Mouse (Mus musculus): ENCODE results near the gene Sgms2. TPM values are rescaled to one million over a fixed set of nuclear protein-coding genes. Genes with fewer than 3 reads are reported as not detected.

The Sgms2 gene
- polyA plus RNA-seq, 1 experiment from 2014 or later, result 1.5 TPM

- DNase-seq (ENCODE audit: low spot score) (no peak), ATAC-seq (no peak)
- 88% methylated on average over 3 of the region's 3 CpGs for WGBS
- no peak overlapping the region for H3K27ac ChIP-seq (ENCODE audit: low read depth, low read length)
- no peaks in the 10 kb centered on the region for H3K36me3 ChIP-seq (ENCODE audit: control insufficient read depth, insufficient read depth, low read length)
- H3K27me3 ChIP-seq (replicated peaks; ENCODE audit: control insufficient read depth, insufficient read depth, low read length), result no peaks in the 10 kb centered on the region
- no peak overlapping the region for H3K4me2 ChIP-seq (ENCODE audit: low read length)
- H3K9me3 ChIP-seq (replicated peaks; ENCODE audit: control insufficient read depth, low read length), result no peaks in the 10 kb centered on the region
- no peak overlapping the region for H3K9ac ChIP-seq (ENCODE audit: low read length)
- no peak overlapping the region for H3K4me3 ChIP-seq (ENCODE audit: low read depth, low read length)
- H3K4me1 ChIP-seq (ENCODE audit: control insufficient read depth, insufficient read depth, low read length), result no peaks in the 10 kb centered on the region
Measured at GRCm38 (mm10) chr3:131465536-131466260, 25.5 kb downstream of the Sgms2 start.

- Histone ChIP-seq H3K27ac (ENCODE audit: low read depth, low read length) (no peak overlapping the region), H3K9me3 (replicated peaks; ENCODE audit: control insufficient read depth, low read length) (no peaks in the 10 kb centered on the region), H3K4me2 (ENCODE audit: low read length) (no peak overlapping the region), H3K36me3 (ENCODE audit: control insufficient read depth, insufficient read depth, low read length) (no peaks in the 10 kb centered on the region), H3K4me1 (ENCODE audit: control insufficient read depth, insufficient read depth, low read length) (no peaks in the 10 kb centered on the region), H3K27me3 (replicated peaks; ENCODE audit: control insufficient read depth, insufficient read depth, low read length) (no peaks in the 10 kb centered on the region), H3K4me3 (ENCODE audit: low read depth, low read length) (no peak overlapping the region), H3K9ac (ENCODE audit: low read length) (no peak overlapping the region)
- 84% methylated on average over 7 of the region's 7 CpGs for WGBS
- DNase-seq (ENCODE audit: low spot score) (no peak), ATAC-seq (no peak)
Measured at GRCm38 (mm10) chr3:131372996-131373395, 118.2 kb downstream of the Sgms2 start.

GRCm38 (mm10) chr3:131368678-131369077, 122.5 kb downstream of the Sgms2 start:
- 93% methylated on average over 8 of the region's 8 CpGs for WGBS
- Histone ChIP-seq H3K4me3 (ENCODE audit: low read depth, low read length) (no peak overlapping the region), H3K4me2 (ENCODE audit: low read length) (no peak overlapping the region), H3K36me3 (ENCODE audit: control insufficient read depth, insufficient read depth, low read length) (no peaks in the 10 kb centered on the region), H3K9me3 (replicated peaks; ENCODE audit: control insufficient read depth, low read length) (no peaks in the 10 kb centered on the region), H3K9ac (ENCODE audit: low read length) (no peak overlapping the region), H3K27ac (ENCODE audit: low read depth, low read length) (no peak overlapping the region), H3K4me1 (ENCODE audit: control insufficient read depth, insufficient read depth, low read length) (no peaks in the 10 kb centered on the region), H3K27me3 (replicated peaks; ENCODE audit: control insufficient read depth, insufficient read depth, low read length) (no peaks in the 10 kb centered on the region)
- ATAC-seq (no peak), DNase-seq (ENCODE audit: low spot score) (no peak)

DNA sequence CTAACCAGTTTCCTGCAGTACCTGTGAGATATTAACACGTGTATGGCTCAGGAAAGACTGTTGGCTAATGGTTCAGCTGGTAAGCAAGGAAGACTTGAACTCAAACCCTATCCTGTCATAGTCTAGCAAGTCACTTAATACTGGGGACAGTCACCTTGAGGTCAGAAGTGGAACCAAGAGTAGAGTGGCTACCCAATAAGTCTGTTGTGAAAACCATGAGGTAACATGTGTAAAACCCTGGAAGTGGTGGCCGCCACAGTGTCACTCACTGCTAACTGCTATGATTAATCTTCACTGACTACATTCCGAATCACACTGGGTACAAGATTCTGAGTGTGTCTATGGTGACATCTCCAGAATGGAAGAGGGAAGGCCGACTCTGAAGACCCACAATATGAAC, 123.8 kb downstream of the Sgms2 start:
- ATAC-seq, result no peak
- Histone ChIP-seq H3K27me3 (replicated peaks; ENCODE audit: control insufficient read depth, insufficient read depth, low read length) (no peaks in the 10 kb centered on the region), H3K27ac (ENCODE audit: low read depth, low read length) (no peak overlapping the region), H3K9ac (ENCODE audit: low read length) (no peak overlapping the region), H3K4me2 (ENCODE audit: low read length) (no peak overlapping the region), H3K9me3 (replicated peaks; ENCODE audit: control insufficient read depth, low read length) (no peaks in the 10 kb centered on the region), H3K36me3 (ENCODE audit: control insufficient read depth, insufficient read depth, low read length) (no peaks in the 10 kb centered on the region), H3K4me3 (ENCODE audit: low read depth, low read length) (no peak overlapping the region), H3K4me1 (ENCODE audit: control insufficient read depth, insufficient read depth, low read length) (no peaks in the 10 kb centered on the region)
- WGBS, result 86% methylated on average over 4 of the region's 4 CpGs
- no peak for DNase-seq (ENCODE audit: low spot score)

- no peaks in the 10 kb centered on the region for H3K36me3 ChIP-seq (ENCODE audit: control insufficient read depth, insufficient read depth, low read length)
- H3K4me3 ChIP-seq (ENCODE audit: low read depth, low read length), result no peak overlapping the region
Measured at GRCm38 (mm10) chr3:131364632-131365446, 126.4 kb downstream of the Sgms2 start.

GRCm38 (mm10) chr3:131364194-131364593, 127.0 kb downstream of the Sgms2 start:
- Histone ChIP-seq H3K36me3 (ENCODE audit: control insufficient read depth, insufficient read depth, low read length) (no peaks in the 10 kb centered on the region), H3K27me3 (replicated peaks; ENCODE audit: control insufficient read depth, insufficient read depth, low read length) (no peaks in the 10 kb centered on the region), H3K4me2 (ENCODE audit: low read length) (no peak overlapping the region), H3K4me1 (ENCODE audit: control insufficient read depth, insufficient read depth, low read length) (no peaks in the 10 kb centered on the region), H3K9ac (ENCODE audit: low read length) (no peak overlapping the region), H3K9me3 (replicated peaks; ENCODE audit: control insufficient read depth, low read length) (no peaks in the 10 kb centered on the region), H3K4me3 (ENCODE audit: low read depth, low read length) (no peak overlapping the region), H3K27ac (ENCODE audit: low read depth, low read length) (no peak overlapping the region)
- DNase-seq (ENCODE audit: low spot score) (no peak), ATAC-seq (no peak)
- 87% methylated on average over 8 of the region's 8 CpGs for WGBS

More at GRCm38 (mm10) chr3:131364632-131365446, 126.4 kb downstream of the Sgms2 start:
- Histone ChIP-seq H3K27me3 (replicated peaks; ENCODE audit: control insufficient read depth, insufficient read depth, low read length) (no peaks in the 10 kb centered on the region), H3K4me1 (ENCODE audit: control insufficient read depth, insufficient read depth, low read length) (no peaks in the 10 kb centered on the region), H3K9ac (ENCODE audit: low read length) (no peak overlapping the region), H3K4me2 (ENCODE audit: low read length) (no peak overlapping the region), H3K9me3 (replicated peaks; ENCODE audit: control insufficient read depth, low read length) (no peaks in the 10 kb centered on the region), H3K27ac (ENCODE audit: low read depth, low read length) (no peak overlapping the region)
- WGBS, result 77% methylated on average over 23 of the region's 23 CpGs
- DNase-seq (ENCODE audit: low spot score) (no peak), ATAC-seq (no peak)

GRCm38 (mm10) chr3:131363602-131364001, 127.6 kb downstream of the Sgms2 start:
- no peak for ATAC-seq
- H3K9me3 ChIP-seq (replicated peaks; ENCODE audit: control insufficient read depth, low read length), result no peaks in the 10 kb centered on the region
- H3K4me2 ChIP-seq (ENCODE audit: low read length), result no peak overlapping the region
- H3K9ac ChIP-seq (ENCODE audit: low read length), result no peak overlapping the region
- H3K27me3 ChIP-seq (replicated peaks; ENCODE audit: control insufficient read depth, insufficient read depth, low read length), result no peaks in the 10 kb centered on the region
- no peak overlapping the region for H3K27ac ChIP-seq (ENCODE audit: low read depth, low read length)
- no peak overlapping the region for H3K4me3 ChIP-seq (ENCODE audit: low read depth, low read length)
- 89% methylated on average over 14 of the region's 14 CpGs for whole genome bisulfite sequencing
- no peaks in the 10 kb centered on the region for H3K4me1 ChIP-seq (ENCODE audit: control insufficient read depth, insufficient read depth, low read length)
- H3K36me3 ChIP-seq (ENCODE audit: control insufficient read depth, insufficient read depth, low read length), result no peaks in the 10 kb centered on the region
- DNase-seq (ENCODE audit: low spot score), result no peak

GRCm38 (mm10) chr3:131361960-131362359, 129.3 kb downstream of the Sgms2 start:
- 87% methylated on average over 4 of the region's 4 CpGs for WGBS

GRCm38 (mm10) chr3:131359011-131359410, 132.2 kb downstream of the Sgms2 start:
- ATAC-seq, result no peak
- no peaks in the 10 kb centered on the region for H3K36me3 ChIP-seq (ENCODE audit: control insufficient read depth, insufficient read depth, low read length)
- H3K9ac ChIP-seq (ENCODE audit: low read length), result no peak overlapping the region
- no peaks in the 10 kb centered on the region for H3K27me3 ChIP-seq (replicated peaks; ENCODE audit: control insufficient read depth, insufficient read depth, low read length)
- H3K4me3 ChIP-seq (ENCODE audit: low read depth, low read length), result no peak overlapping the region
- WGBS, result 86% methylated on average over 5 of the region's 5 CpGs
- H3K9me3 ChIP-seq (replicated peaks; ENCODE audit: control insufficient read depth, low read length), result no peaks in the 10 kb centered on the region
- no peak overlapping the region for H3K27ac ChIP-seq (ENCODE audit: low read depth, low read length)
- DNase-seq (ENCODE audit: low spot score), result no peak
- no peaks in the 10 kb centered on the region for H3K4me1 ChIP-seq (ENCODE audit: control insufficient read depth, insufficient read depth, low read length)
- no peak overlapping the region for H3K4me2 ChIP-seq (ENCODE audit: low read length)

More at GRCm38 (mm10) chr3:131361960-131362359, 129.3 kb downstream of the Sgms2 start:
- H3K4me2 ChIP-seq (ENCODE audit: low read length), result no peak overlapping the region
- ATAC-seq (no peak), DNase-seq (ENCODE audit: low spot score) (no peak)
- no peaks in the 10 kb centered on the region for H3K27me3 ChIP-seq (replicated peaks; ENCODE audit: control insufficient read depth, insufficient read depth, low read length)
- no peak overlapping the region for H3K9ac ChIP-seq (ENCODE audit: low read length)
- no peaks in the 10 kb centered on the region for H3K4me1 ChIP-seq (ENCODE audit: control insufficient read depth, insufficient read depth, low read length)
- no peak overlapping the region for H3K27ac ChIP-seq (ENCODE audit: low read depth, low read length)
- no peak overlapping the region for H3K4me3 ChIP-seq (ENCODE audit: low read depth, low read length)
- H3K36me3 ChIP-seq (ENCODE audit: control insufficient read depth, insufficient read depth, low read length), result no peaks in the 10 kb centered on the region
- no peaks in the 10 kb centered on the region for H3K9me3 ChIP-seq (replicated peaks; ENCODE audit: control insufficient read depth, low read length)

Measured in forebrain, embryonic 14.5 days (tissue).